Mouse (Mus musculus) heart, postnatal 4 days (tissue): Measurements from ENCODE around the gene Gm11077. TPM values are rescaled to one million over a fixed set of nuclear protein-coding genes. Genes with fewer than 3 reads are reported as not detected.

Experiments
- DNase-seq: peaks from one replicate; pipeline ENCODE4 v3.0.0; 2021
- total RNA-seq, 2 experiments: library from RNA; stranded (reverse); gene quantifications; 2 replicates each; pipeline ENCODE4 v1.2.3; 2021

Gene Gm11077
- not detected for total RNA-seq

DNA sequence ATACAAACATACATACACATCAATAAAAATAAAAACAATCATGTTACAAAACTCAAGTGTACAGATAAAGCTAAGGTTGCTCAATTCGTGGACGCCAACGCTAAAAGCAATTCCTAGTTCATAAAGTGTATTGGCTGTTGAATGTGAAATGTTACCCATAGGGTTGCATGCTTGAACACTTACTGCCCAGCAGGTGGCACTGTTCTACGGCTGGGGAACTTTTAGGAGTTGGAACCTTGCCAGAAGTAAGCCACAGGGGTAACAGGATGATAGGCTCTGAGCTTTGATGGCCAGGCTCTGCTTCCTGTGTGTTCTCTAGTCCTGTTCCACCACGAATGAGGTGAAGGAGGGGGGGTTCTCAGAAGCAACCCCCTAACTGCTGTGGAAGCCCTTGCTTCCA is at the start of gene Gm11077:
TSS of gene Gm11077 (plus strand) at position 13 of the 400 bp plus-strand sequence.
- no peak for DNase-seq

DNA sequence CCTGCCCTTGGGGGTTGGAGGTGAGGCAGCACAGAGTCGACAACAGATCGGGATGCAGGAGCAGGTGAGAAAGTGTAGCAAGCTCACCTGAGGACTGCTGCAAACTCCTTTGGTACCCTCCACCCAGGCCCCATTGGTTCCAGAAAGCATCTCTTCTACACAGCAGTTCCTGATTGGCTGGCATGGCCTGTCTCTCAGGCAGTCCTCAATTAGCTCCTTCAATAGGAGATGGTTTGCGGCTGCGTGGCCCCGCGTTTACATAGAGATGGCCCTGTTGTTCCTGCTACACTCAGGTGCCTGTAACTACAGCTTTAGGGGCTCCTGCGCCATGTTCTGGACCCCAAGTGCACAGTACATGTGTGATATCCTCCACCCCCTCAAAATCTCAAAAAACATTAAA is 48.4 kb upstream of the Gm11077 start:
- no peak for DNase-seq

DNA sequence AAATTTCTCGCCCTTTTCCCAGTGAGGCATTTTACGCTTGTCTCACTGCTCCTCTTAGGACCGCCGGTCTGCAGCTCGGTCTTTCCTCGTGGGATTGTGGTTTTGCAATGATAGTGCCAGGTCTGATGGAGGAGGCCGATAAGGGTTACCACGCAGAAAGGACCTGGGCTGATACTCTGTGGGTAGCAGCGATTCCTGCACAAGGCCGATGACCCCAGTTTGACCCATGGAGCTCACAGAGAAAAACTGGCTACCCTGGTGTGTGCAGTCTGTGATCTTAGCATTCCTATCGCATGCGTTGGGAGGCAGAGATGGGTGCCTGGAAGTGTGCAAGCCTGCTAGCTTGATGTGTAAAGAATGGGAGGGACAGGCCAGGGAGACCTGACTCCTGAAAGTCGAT is 46.3 kb upstream of the Gm11077 start:
- DNase-seq, result no peak

DNA sequence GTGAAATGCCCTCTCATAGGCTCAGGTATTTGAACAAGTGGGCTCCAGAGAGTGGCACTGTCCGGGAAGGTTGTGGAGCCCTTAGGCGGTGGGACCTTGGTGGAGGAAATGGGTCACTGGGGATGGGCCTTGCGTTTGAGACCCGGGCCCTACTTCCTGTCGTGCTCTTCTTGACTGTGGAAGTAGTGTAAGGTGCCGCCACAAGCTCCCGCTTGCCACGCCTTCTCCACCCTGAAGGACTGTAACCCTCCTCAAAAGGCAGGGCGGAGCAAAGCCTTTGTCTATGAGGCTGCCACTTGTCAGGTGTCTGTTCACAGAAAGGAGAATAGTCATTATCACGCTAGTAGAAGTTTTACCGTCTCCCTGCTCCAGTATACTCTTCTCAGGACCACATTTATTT is 44.7 kb upstream of the Gm11077 start:
- no peak for DNase-seq

DNA sequence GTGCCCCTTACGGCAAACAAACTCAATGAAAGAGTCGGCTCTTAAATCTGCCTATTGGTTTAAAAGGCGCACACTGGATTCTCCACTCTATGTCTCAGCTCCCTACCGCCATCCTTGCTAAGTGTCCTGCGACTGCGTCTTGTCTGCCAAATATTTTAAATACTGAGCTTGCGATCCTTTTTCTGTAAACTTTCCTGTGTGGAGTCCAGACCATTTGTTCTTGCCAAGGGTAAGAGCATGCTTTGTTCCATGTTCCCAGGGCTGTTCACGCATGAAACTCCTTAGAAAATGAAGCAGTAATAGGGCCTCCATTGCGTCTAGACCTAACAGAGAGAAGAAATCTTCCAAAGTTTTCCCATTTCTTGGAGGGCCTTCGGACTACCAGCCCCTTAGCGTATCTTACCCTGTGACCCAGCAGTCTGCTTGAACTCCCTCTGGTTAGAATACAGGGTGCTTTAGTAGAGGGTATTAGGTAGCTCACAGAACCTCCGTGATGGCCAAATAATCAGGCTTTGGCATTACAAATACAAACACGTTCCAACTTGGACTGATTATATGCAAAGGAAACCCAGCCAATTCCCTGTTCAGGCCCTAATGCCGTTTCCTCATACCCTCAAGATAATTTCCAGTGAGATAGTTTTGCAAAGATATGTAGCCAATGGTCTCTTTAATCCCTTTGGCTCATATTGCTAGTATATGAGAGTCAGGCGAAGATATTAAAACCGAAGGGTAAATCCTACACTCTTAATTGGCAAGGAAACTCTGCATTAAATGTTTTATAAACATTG is 39.3 kb upstream of the Gm11077 start:
- no peak for DNase-seq

DNA sequence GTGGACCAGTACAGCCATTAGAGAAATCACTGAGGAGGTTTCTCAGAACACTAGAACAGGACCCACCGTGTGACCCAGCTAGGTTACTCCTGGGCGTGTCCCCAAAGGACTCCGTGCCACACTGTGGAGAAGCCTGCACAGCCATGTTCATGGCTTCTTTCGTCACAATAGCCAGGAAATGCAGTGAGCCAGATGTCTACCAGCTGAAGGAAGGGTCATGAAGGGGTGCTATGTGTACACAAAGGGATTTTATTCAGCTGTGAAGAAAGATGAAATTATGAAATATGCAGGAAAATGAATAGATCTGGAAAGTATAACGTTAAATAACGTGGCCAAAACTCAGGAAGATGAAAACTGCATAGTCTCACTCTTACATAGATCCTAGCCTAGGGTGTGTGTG is 36.9 kb upstream of the Gm11077 start:
- DNase-seq, result no peak

DNA sequence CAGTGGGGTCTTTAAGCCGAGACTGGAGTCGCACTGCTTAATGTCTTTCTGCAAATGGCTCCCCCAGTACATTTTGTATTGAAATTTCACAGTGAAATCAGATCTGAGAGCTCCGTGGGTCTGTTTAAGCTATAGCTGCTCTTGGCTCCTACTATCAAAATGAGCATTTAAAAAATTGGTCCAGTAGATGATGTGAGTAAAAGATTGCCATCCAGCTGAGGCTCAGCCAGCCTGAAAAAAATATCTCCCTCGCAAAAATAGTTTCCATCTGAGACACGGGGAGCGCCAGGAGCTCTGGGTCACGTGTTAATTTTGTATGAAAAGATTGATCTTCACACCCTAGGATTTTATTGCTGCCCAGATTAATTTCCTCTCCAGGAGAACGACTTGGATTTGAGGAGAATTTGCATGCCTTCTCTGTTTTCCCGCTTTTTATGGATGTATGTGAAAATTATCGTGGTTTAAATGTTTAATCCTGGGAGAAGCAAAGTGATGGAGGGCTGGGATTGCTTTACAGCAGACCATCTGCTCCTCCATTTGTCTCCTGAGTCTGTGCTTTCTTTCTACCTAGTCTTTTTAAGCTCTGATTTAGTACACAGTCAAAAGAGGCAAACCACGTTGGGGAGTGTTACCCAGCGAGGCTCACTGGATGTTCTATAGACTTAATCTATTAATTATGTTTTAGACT is 32.7 kb upstream of the Gm11077 start:
- no peak for DNase-seq

DNA sequence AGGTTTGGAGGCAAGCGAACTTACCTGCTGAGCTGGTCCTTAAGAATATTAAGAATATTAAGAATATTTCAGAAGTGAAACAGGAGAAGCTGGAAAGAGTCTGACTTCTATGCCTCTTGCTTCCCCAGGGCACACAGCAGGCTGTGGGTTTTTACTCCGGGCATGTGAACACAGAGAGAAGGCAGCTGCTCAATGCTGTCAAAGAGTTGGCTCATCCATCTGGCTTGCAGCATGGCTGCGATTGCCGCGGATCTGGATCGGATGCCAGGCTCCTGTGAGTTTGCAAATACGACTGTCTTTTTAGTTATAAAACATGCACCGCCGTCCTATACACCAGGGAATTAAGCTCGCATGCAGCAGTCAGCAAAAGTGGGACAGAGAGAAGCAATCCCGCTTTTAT is 31.1 kb upstream of the Gm11077 start:
- DNase-seq, result no peak

DNA sequence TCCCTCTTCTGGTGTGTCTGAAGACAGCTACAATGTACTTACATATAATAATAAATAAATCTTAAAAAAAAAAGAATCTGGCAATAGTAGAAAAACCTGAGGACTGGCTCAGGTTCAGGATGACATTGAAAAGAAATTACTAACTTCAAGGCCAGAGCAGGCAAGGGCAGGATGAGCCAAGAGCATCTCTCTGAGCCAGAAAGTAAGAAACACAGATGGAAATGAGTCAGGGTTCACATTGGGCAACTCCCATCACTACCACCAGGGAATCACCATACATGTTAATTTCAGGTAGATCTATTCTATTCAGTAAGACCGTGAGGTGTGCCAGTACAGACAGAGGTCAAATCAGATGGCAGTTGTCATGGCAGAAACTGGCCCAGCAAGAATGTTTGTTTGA is 30.5 kb upstream of the Gm11077 start:
- DNase-seq, result no peak

DNA sequence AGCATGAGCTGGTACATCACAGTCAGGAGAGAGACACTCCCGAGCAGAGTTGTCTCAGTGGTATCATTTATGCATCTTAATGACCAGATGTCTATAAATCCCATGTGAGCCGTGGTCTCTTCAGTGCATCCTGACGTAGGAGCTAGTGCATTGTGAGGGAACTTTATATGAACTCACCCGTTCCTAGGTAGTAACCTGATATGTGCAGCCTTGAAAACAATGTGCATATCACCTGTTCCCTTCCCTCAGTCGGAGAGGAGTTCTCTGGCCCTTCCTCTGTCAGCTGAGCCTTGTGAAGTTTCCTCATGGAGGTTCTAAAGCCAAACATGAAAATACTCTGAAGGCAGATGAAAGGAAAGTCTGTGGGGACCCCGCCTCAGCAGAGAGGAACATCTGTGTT is 27.8 kb upstream of the Gm11077 start:
- DNase-seq, result no peak

DNA sequence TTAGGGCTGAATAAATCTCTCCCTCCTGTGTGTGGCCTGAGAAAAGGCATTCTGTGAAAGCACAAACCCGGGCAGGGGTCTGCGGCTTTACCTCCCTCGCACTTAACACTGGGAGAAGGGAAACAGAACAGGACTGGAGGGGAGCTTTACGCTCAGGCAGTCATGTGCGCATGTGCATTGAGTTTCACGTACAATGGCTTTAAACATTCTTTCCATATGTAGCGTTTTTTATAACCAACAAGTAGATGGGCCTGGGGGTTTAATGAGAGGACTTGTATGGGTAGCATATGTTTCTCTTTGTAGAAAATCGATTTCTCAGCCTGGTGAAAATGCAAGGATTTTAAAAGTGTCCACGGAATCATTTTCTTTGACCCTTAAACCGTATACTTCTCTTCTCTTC is 24.0 kb upstream of the Gm11077 start:
- DNase-seq, result no peak

DNA sequence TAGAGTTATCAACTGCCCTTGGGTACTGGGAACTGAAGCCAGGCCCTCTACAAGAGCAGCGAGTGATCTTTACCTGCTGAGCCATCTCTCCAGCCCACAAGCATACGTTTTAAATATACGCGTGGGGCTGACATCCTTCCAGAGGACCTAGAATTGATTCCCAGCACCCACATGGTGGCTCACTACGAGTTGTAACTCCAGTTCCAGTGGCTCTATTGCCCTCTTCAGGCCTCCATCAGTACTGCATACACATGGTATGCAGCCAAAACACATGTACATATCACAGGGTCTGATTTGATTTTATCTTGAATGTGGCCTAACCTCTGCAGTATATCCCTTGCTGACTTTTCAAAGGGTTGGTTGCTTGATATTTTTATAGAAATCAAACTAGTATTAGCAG is 23.0 kb upstream of the Gm11077 start:
- DNase-seq, result no peak

DNA sequence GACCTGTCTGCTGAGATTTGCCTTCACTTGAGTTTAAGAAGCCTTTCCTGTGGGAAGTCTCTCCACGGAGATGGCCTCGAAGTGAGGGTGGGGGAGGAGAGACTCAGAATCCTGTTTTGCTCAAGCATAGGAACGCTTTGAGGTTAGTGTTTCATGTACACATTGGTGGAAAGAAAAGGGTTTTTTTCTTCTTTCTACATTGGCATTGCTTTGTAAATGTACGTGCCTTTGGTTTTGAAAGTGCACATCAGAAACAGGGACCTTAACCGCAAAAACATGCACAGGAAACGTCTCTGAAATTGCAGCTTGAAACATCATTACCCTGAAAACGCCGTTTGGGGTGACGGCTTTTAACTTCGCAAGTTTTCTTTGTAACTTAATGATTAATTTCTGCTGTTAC is 21.0 kb upstream of the Gm11077 start:
- DNase-seq, result no peak

DNA sequence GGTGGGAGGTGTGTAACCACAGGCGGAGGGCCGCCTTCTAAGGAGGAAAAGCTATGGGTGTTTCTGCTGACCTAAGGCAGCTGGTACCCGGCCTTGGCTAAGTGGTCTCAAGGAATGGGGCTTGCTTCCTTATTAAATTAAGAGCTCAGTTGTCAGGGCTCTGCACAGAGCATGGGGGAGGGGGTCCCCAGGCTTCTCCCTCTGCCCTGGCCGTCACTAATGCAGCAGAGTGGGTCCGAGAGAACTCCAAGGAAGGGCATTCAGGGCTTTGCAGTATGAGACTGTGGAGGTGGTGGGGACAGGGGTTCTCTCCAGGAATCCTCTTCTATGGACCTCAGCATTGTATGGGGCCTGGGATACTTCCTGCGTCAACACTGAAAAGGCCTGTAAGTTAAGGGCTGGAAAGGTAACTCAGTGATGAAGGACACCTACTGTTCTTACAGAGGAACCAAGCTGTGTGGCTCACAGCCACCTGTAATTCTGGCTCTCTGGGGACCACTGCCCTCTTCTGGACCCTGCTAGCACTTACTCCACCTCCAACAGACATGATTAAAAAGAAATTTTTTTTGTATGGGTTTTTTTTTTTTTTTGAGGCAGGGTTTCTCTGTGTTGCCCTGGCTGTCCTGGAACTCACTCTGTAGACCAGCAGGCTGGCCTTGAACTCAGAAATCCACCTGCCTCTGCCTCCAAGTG is 19.5 kb upstream of the Gm11077 start:
- DNase-seq, result peak; percentile 26

DNA sequence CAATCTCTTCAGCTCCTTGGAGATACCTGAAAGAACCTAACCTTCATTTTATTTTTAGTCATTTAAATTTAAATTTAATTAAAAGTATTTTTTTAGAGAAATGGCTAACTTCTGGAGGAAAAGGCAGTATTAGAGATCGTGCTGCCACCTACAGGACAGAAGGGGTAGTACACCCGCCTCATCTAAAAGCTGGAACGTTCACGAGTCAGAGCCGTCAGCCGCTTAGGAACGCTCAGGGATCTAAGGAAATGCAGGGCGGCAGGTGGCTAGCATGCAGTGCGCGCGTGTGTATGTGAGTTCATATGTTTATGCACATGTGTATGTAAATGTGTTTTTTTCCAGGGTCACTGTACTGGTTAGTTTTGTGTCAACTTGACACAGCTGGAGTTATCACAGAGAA is 16.3 kb upstream of the Gm11077 start:
- peak; percentile 77 for DNase-seq

DNA sequence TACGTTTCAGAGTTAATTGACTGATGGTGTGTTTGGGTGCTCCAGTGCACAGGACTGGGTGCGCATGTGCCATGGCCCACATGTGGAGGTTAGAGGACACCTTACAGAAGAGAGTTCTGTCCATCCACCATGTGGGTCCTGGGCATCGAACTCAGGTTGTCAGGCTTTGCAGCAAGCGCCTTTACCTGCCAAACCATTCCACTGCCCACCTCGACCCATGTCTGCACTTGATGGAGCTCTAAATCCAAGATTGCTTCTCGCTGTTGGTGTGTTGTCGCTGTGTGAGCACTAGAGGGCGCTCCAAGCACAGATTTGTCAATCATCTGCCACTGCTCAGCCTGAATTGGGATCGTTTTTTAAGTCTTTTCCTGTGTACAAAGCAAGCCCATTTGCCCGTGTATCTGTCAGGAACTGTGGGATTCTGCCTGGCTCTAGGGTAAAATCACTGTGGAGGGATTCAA is 14.1 kb upstream of the Gm11077 start:
- DNase-seq, result peak; percentile 85

DNA sequence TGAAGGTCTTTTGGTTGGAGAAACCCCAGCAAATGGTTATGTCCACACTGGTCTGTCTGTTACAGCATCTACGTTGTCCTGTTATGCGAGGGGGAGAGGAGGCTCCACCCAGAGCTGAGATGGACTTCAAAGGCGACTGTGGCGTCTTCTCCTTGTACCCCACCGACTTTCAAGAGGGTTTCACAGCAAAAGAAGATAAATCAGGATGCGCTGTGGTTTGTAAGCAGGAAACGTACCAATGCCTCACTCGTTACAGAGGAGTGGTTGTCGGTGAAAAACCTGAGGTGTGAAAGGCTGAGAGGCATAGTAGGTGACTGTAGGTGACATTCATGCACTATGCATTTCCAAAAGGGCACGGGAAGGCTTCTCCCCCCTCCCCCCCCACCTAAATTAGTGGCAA is 7.0 kb upstream of the Gm11077 start:
- DNase-seq, result no peak

DNA sequence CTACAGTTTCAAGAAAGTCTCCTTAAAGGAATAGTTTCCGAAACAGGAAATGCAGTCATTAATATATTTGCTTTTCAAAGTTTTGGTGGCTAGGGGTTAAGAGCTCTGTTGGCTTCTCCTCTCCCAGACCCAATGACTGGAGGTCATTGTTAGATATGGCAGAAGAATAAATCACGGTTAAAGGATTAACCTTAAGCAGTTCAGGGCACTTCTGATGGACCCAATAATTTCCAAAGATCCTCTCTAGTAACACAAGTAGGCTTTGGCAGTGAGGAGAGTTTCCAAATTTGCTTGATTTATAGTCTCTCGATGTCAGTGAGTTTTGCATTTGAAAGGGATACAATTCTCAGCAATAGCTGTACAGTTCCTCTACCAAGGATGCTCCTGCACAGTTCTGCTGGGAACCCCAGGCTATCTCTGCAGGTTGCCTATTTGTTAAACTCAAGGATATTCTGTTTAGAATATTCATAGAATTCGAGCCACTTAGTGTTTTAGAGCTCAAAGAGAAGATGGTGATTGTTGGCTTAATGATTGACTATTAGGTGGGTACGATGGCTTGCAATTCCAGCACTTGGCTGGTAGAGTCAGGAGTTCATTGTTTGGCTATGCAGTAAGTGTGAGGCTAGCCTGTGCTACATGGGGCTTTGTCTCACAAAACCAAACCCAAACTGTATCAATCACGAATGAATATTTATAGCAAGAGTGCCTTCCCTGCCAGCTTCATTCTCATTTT is 1.8 kb downstream of the Gm11077 start:
- no peak for DNase-seq

DNA sequence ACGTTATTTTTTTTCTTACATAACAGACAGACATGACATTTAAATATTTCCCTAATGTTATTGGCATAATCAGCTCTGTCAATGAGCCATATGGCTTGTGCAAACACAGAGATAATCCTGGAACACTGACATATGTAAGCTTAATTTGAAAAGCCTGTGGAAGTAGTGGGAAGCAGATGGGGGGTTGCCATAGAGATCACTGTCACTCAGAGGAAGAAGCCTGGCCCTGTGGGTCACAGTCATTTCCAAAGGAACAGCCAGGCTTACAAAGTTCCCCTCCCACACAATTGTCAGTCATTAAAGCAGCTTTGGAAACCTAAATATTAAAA is 2.3 kb downstream of the Gm11077 start:
- no peak for DNase-seq

DNA sequence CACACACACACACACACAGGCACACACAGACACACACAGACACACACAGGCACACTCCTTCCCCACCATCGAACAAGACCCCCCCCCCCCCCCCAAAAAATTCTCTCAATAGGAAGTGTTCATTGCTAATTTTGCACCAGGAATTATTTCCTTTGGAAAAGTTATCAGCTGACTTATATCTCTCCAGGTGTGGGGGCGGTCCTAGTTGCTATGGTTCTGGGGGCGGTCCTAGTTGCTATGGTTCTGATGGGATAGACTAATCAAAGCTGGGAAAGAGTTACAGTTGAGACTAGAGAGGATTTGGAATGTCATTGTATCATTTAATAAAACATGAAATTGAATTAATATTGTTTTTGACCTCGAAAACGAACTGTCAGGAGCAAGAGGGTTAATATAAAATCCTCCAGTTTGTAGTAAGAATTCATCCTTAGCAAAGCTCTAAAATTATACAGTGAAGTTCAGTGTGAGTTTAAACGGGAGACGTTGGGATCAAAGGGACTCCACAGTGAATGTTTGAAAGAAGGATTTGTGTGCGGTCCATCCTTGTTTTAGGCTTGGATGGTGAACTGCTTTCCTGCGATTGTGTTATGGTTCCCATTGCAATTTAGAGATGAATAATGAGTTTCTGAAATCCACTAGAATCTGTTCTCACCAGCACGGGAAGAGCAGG is 4.0 kb downstream of the Gm11077 start:
- DNase-seq, result no peak

DNA sequence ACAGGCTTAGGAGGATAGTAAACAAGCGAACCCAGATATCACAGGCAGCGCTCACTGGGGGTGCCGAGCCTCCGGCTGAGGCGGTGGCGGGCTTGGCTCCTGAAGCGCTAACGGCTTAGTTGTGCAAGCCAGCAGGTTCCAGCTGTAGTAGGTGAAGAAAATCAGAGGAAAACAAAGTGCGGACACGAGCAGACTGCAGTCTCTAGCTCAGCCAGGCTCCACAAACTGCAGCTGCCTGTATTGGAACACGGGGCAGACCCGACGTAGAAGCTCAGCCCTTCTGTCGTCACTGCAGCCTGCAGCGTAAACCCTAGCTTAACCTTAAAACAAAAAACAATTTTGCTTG is 4.5 kb downstream of the Gm11077 start:
- DNase-seq, result peak; percentile 27

DNA sequence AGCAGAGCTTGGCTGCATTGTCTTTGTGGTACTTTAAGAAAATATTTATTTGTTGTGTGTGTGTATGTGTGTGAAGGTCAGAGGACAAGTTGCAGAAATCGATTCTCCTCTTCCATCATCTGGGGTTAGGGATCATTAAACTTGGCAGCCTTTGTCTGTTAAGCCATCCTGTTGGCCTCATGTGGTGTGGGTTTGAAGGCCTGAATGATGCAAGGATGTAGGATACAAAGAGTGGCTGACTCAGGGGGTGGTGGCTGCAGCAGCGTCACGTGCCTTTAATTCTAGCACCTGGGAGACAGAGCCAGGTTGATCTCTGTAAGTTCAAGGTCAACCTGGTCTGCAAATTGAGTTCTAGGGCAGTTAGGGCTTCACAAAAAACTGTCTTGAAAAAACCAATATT is 16.5 kb downstream of the Gm11077 start:
- DNase-seq, result no peak

DNA sequence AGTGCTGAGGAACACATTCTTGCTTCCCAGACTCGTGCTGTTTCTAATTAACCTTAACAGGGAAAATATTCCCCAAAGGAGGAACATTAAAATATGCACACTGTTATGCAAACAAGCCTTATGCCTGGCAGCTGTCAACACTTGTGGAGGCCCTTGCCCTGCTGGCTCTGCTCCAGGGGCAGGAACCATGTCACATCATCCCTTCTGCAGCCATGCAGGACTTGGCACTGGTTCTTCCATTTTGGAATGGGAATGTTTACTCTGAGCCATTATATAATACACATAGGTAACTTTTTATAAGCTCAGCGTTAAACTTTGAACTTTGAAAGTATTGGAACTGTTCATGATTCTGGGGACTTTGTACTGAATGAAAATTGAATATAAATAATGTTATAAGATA is 18.5 kb downstream of the Gm11077 start:
- DNase-seq, result no peak
